Mouse (Mus musculus): Measurements from ENCODE around the gene Stk40. TPM values are rescaled to one million over a fixed set of nuclear protein-coding genes. Genes with fewer than 3 reads are reported as not detected.
A peak's percentile ranks its signal among the peaks of the same experiment; 100 is the strongest.

The Stk40 gene
- polyA plus RNA-seq, 1 experiment from 2014 or later, result 26.7 TPM

- no peaks in the 10 kb centered on the region for H3K27me3 ChIP-seq (replicated peaks; ENCODE audit: insufficient read depth, low read length)
- no peaks in the 10 kb centered on the region for H3K9me3 ChIP-seq (ENCODE audit: low read length)
- no peak overlapping the region for H3K4me2 ChIP-seq (replicated peaks; ENCODE audit: low read depth, low read length)
- H3K4me3 ChIP-seq (ENCODE audit: low read depth, low read length), result no peak overlapping the region
- peaks cover 15% of the 10 kb centered on the region for H3K4me1 ChIP-seq (ENCODE audit: insufficient read depth, low read depth, low read length)
- 34% methylated on average over 4 of the region's 4 CpGs for WGBS
- H3K36me3 ChIP-seq (ENCODE audit: insufficient read depth, low read length), result no peaks in the 10 kb centered on the region
- ATAC-seq, result no peak
- H3K27ac ChIP-seq (ENCODE audit: low read length), result no peak overlapping the region
- no peak for TF ChIP-seq CTCF (IDR thresholded peaks at IDR 0.05)
- no peak for TF ChIP-seq EP300 (IDR thresholded peaks at IDR 0.05)
- DNase-seq (ENCODE audit: low spot score), result no peak
- H3K9ac ChIP-seq (replicated peaks; ENCODE audit: low read depth), result no peak overlapping the region
Measured at GRCm38 (mm10) chr4:126145396-126145795, 41.6 kb downstream of the Stk40 start.

- WGBS, result 32% methylated on average over 9 of the region's 9 CpGs
- Histone ChIP-seq H3K9ac (replicated peaks; ENCODE audit: low read depth) (no peak overlapping the region), H3K4me2 (replicated peaks; ENCODE audit: low read depth, low read length) (peak overlapping the region; percentile 78), H3K9me3 (ENCODE audit: low read length) (no peaks in the 10 kb centered on the region), H3K4me3 (ENCODE audit: low read depth, low read length) (no peak overlapping the region), H3K4me1 (ENCODE audit: insufficient read depth, low read depth, low read length) (peaks cover 22% of the 10 kb centered on the region; the same call in 1 of the 2 replicates), H3K36me3 (ENCODE audit: insufficient read depth, low read length) (0 out of 2 replicates have a peak, but pooled peaks cover 3% of the 10 kb centered on the region), H3K27me3 (replicated peaks; ENCODE audit: insufficient read depth, low read length) (no peaks in the 10 kb centered on the region), H3K27ac (ENCODE audit: low read length) (peak overlapping the region; percentile 93)
- DNase-seq (ENCODE audit: low spot score), result no peak
- ATAC-seq, result no peak
- TF ChIP-seq EP300 (IDR thresholded peaks at IDR 0.05) (no peak), CTCF (IDR thresholded peaks at IDR 0.05) (no peak)
Measured at GRCm38 (mm10) chr4:126146974-126147532, 43.3 kb downstream of the Stk40 start.

GRCm38 (mm10) chr4:126147533-126148160 is 43.9 kb downstream of the Stk40 start, which contains the start of gene Eva1b:
Gene Eva1b, plus strand, starts transcription at chr4:126147744.
- peak within 1 kb of the TSS; percentile 93 for H3K27ac ChIP-seq (ENCODE audit: low read length)
- 6% methylated on average over 23 of the region's 24 CpGs for WGBS
- H3K4me3 ChIP-seq (ENCODE audit: low read depth, low read length), result peak within 1 kb of the TSS; percentile 57
- peak; percentile 94 for DNase-seq (ENCODE audit: low spot score)
- H3K4me2 ChIP-seq (replicated peaks; ENCODE audit: low read depth, low read length), result peak within 1 kb of the TSS; percentile 78
- H3K9ac ChIP-seq (replicated peaks; ENCODE audit: low read depth), result peak within 1 kb of the TSS; percentile 67
- no peaks in the 10 kb centered on the region for H3K9me3 ChIP-seq (ENCODE audit: low read length)
- H3K27me3 ChIP-seq (replicated peaks; ENCODE audit: insufficient read depth, low read length), result no peaks in the 10 kb centered on the region
- peak; percentile 79 for ATAC-seq
- 0 out of 2 replicates have a peak, but pooled peaks cover 3% of the 10 kb centered on the region for H3K36me3 ChIP-seq (ENCODE audit: insufficient read depth, low read length)
- H3K4me1 ChIP-seq (ENCODE audit: insufficient read depth, low read depth, low read length), result peaks cover 22% of the 10 kb centered on the region; the same call in 1 of the 2 replicates
- TF ChIP-seq CTCF (IDR thresholded peaks at IDR 0.05) (no peak), EP300 (IDR thresholded peaks at IDR 0.05) (no peak)

- Histone ChIP-seq H3K36me3 (ENCODE audit: insufficient read depth, low read length) (0 out of 2 replicates have a peak, but pooled peaks cover 6% of the 10 kb centered on the region), H3K9me3 (ENCODE audit: low read length) (no peaks in the 10 kb centered on the region), H3K27ac (ENCODE audit: low read length) (peak overlapping the region; percentile 93), H3K4me2 (replicated peaks; ENCODE audit: low read depth, low read length) (peak overlapping the region; percentile 78), H3K4me3 (ENCODE audit: low read depth, low read length) (peak overlapping the region; percentile 57), H3K9ac (replicated peaks; ENCODE audit: low read depth) (peak overlapping the region; percentile 67), H3K4me1 (ENCODE audit: insufficient read depth, low read depth, low read length) (peaks cover 22% of the 10 kb centered on the region; the same call in 1 of the 2 replicates), H3K27me3 (replicated peaks; ENCODE audit: insufficient read depth, low read length) (no peaks in the 10 kb centered on the region)
- DNase-seq (ENCODE audit: low spot score) (peak; percentile 96), ATAC-seq (peak; percentile 81)
- TF ChIP-seq CTCF (IDR thresholded peaks at IDR 0.05) (peak; percentile 48), EP300 (IDR thresholded peaks at IDR 0.05) (peak; percentile 70)
- WGBS, result 2% methylated on average over 33 of the region's 67 CpGs
Measured at GRCm38 (mm10) chr4:126148161-126148961, 44.6 kb downstream of the Stk40 start.

- Histone ChIP-seq H3K27me3 (replicated peaks; ENCODE audit: insufficient read depth, low read length) (no peaks in the 10 kb centered on the region), H3K9ac (replicated peaks; ENCODE audit: low read depth) (peak overlapping the region; percentile 67), H3K9me3 (ENCODE audit: low read length) (no peaks in the 10 kb centered on the region), H3K4me2 (replicated peaks; ENCODE audit: low read depth, low read length) (peak overlapping the region; percentile 78), H3K36me3 (ENCODE audit: insufficient read depth, low read length) (0 out of 2 replicates have a peak, but pooled peaks cover 6% of the 10 kb centered on the region), H3K27ac (ENCODE audit: low read length) (peak overlapping the region; percentile 93), H3K4me3 (ENCODE audit: low read depth, low read length) (peak overlapping the region; percentile 57), H3K4me1 (ENCODE audit: insufficient read depth, low read depth, low read length) (peaks cover 22% of the 10 kb centered on the region; the same call in 1 of the 2 replicates)
- TF ChIP-seq EP300 (IDR thresholded peaks at IDR 0.05), result no peak
- TF ChIP-seq CTCF (IDR thresholded peaks at IDR 0.05), result no peak
- 17% methylated on average over 42 of the region's 42 CpGs for WGBS
- DNase-seq (ENCODE audit: low spot score) (peak; percentile 24), ATAC-seq (peak; percentile 0; the same call in 1 of the 2 replicates)
Measured at GRCm38 (mm10) chr4:126149041-126149676, 45.4 kb downstream of the Stk40 start.
